Mouse (Mus musculus) layer of hippocampus, adult 11-12 months (tissue): ENCODE measurements around the gene Hoxd13.

Experiments used
- DNase-seq: peaks from one replicate; pipeline ENCODE4 v3.0.0; 2022; ENCODE audit warnings: low spot score

The Hoxd13 gene

DNA sequence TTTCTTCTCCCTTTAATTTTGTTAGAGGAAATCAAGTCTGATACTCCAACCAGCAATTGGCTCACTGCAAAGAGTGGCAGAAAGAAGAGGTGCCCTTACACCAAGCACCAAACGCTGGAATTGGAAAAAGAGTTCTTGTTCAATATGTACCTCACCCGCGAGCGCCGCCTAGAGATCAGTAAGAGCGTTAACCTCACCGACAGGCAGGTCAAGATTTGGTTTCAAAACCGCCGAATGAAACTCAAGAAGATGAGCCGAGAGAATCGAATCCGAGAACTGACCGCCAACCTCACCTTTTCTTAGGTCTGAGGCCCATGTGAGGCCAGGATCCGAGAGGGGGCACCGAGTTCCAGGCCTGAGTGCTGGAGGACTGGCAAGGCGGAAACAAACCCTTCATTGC is 26.0 kb downstream of the Hoxd13 start:
- DNase-seq, result no peak

DNA sequence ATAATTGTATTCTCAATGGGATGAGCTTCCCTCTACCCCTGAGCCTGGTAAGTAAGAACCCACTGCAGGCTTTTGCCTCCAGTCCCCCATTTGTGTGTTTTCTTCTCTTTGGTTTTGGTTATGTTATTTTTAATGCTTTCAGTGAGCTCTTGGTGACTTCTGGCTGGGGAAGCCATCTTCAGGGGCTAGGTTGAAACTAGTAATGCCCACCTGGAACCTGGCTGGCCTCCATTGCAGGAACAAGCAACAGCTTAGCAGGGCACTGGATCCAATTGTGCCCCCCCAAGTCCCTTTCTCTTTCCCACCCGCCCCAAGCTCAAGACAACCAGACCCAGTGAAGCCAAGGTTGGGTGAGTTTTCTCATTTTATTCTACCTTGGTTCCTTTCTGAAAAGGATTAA is 27.3 kb downstream of the Hoxd13 start:
- no peak for DNase-seq

DNA sequence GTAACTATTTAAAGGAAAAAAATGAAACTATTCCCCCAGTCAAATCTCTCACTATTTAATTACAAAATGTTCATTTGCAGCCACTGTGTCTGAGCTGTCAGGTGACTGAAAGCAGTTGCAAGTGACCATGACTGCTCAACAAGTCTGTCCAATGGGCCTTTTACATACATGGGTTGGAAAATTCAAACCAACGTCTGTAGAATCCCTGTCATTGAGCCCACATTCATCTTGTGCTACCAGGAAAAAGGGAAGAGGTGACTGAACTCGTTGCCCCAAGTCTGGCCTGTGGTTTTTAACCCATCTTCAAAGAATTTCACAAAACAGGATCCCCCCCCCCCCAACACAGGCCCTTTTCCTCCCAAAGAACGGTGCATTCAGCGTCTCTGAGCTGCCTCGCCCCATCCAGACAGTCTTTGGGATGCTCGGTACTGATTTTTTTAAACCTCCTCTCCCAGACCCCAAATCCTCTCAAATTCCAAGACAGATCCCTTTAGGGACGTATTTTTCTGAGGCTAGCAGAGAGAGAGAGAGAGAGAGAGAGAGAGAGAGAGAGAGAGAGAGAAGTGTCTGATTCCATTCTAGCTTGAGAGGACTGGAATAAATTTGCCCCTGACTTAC is 27.8 kb downstream of the Hoxd13 start:
- no peak for DNase-seq

DNA sequence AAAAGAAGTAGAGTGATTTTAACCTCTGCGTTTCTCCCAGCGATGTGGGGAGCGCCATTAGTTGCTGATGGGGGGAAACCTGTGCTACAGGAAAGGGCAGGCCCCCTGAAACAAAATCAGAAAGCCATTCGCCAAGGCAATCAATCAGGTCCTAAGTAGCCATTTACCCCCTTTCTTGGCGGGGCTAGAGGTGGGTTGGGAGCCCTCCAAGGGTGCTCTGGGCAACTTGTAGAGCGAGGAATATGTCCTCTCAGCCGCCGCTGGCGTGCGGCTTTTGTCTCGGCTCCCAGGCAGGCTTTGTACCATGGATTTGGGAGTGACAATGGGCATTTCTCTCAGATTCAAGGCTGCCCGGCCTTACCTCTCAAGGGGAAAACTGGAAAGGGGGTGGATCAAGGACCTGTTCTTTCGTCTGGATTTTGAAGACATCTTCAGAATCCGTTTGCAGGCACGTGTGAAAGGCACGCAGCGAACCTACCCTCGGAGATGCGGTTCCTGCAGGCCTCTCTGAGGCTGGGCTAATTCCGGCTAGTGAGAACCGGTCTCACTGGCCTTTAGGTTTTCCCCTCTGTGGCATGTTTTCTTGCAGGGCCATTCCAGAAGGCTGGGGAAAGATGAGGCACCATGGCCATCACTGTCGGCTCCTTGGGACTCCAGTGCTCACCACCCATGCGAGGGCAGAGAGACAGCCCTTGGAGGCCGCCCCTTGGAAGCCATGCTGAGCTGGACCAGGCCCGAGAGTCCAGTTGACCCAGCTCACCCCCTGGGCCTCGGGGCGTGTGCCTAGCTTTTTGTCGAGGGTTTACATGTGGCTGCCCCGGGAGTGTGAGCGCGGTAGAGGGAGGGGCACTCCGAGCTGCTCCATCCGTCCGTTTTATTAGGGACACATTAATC is 28.6 kb downstream of the Hoxd13 start:
- DNase-seq, result no peak

DNA sequence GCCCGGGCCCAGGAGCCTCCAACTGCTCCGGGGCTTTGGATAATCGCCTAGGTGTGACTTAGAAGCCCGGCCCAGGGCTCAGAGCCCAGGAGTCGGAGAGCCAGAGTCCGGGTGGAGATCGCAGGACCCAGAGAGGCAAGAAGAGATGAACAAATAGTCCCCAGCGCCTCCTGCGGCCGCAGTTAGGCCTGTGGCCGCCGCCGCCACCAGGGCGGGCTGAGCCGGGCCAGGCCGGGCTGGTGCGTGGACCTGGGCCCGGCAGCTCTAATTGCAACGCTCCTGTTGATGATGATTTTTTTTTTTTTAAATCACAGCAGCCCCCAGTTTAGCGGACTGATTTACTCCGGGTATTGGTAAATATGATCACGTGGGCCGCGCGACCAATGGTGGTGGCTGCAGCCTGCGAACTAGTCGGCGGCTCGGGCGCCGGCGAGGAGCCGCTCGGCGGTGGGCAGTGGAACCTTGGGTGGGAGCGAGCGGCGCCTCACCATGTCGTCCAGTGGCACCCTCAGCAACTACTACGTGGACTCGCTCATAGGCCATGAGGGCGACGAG is 29.5 kb downstream of the Hoxd13 start, which contains the start of gene Hoxd9:
Gene Hoxd9, plus strand, starts transcription at position 161 of the 555 bp plus-strand sequence.
- DNase-seq, result no peak

DNA sequence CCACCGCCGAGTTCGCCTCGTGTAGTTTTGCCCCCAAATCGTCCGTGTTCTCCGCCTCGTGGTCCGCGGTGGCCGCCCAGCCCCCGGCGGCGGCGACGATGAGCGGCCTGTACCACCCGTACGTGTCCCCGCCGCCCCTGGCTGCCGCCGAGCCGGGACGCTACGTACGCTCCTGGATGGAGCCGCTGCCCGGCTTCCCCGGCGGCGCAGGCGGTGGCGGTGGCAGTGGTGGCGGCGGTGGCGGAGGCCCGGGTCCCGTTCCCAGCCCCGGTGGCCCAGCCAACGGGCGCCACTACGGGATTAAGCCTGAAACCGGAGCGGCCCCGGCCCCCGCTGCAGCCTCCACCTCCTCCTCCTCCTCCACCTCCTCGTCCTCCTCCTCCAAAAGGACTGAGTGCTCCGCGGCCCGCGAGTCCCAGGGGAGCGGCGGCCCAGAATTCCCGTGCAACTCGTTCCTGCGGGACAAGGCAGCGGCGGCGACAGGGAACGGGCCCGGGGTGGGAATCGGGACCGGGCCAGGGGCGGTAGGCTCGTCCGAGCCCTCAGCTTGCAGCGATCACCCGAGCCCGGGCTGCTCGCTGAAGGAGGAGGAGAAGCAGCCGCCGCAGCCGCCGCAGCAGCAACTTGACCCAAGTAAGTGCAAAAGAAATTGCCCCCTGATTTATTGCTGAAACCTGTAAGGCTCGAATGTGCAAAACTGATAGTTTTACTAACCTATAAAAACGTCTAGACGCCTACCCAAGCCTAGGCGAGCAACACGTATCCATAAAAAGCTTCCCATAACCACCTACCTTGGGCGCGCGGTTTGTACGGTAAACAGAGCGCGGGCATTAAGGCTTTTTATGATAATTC is 30.3 kb downstream of the Hoxd13 start:
- no peak for DNase-seq

DNA sequence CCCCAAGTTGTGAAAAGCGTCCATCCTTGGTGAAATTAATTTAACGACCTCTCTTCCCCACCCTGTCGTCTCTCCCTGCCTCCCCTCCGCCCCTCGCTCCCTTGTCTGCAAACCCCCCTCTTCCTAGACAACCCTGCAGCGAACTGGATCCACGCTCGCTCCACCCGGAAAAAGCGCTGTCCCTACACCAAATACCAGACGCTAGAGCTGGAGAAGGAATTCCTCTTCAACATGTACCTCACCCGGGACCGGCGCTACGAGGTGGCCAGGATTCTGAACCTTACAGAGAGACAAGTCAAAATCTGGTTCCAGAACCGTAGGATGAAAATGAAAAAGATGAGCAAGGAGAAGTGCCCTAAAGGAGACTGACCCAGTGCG is 30.9 kb downstream of the Hoxd13 start:
- no peak for DNase-seq

DNA sequence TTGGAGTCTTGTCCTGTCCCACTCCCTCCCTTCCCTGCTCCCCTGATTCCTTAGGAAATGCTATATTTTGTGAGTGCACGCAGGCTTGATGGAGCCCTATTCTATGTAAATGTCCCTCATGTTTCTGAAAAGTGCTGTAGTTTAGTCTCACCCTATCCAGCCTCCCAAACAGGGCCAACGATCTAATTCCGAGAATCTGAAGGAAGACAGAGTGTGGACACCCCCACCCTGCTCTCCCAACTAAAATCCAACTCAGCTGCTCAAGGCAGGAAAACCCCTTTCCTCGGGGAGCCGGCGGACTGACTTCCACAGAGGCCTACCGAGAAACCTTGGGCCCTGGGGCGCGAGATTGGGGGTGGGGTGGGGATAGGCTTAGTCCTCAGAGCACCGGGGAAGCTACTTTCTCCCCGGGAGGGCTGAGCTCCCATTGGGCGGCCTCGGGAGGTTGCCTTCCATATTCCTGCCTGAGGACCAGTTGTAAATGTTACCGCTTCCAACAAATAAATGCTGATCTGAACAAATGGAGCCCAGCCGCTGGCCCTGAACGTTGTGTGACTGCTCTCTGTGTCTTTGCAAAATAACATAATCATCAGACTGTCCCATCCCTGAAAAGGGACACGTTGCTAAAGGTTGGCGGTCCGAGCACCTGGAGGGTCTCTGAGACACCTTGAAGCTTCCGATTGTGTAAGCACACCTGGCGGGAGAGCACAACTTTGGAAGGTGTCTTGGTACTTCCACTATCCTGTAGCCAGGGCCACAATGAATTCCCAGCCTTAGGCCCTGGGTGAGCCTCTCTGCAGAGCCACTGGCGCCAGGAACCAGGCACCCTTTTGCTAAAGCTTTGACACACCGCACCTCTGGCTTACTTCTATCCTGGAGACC is 31.8 kb downstream of the Hoxd13 start:
- DNase-seq, result no peak

DNA sequence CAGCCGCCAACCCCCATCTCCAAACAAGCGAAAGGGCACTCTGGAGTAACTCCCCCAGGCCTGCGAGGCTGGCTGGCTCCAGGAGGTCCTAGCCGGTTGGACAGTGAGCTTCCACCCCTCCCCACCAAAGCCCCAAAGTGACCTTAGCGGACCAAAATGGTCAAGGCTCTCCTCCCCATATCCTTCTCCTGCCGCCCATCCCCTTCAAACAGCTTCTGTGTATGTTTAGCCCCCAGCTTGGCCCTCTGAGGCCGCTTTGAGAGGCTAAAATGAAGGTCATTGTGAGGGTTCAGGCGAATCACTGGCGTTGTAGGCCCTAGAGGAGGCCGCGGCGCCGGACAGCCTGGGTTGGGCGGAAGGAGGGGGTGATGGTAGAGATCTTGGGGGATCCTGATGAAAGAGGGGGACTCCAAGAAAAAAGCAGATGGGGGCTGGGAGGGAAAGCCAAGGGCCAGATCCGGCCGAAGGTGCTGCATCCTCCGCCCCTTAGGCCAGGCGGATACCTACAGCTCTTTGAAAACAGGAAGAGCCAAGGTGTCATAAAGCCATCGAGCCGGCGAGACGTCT is 32.5 kb downstream of the Hoxd13 start:
- DNase-seq, result no peak

DNA sequence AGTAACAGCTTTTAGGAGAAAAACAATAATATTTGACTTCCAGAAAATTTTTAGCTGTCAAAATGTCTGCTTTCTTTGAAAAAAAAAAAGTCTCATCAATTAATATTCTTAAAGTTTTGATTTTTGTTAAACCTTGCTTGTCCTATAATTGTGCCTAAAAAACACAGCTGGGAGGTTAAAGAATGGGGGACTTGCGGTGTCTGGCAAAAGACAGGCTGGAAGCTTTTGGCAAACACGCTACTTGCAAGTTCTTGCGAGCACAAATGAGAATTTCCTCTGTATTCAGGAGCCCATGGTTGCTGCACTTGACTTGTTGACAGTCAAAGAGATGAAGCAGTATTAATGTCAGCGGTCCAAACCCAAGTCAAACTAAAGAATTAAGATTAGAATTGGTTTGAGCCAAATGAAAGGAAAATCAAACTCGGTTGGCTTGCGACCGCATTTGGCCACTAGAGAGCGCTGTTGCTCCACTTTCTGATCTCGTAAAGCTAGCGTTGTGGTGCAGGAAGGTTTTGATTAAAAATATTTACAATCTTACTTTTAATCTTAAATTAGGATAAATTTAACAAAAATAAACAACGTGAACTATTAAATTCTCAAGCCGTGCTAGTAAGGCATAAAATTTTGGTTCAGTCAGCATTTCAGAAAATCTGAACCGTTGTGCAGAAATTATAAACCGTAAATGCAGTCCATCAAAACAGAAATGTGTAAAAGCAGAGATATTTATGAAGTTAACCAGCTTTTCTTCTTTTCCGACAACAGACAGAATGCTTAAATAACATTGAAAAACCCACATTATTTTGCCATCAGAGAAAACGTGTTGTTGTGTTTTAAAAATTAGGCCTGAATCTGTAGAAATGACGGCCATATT is 34.1 kb downstream of the Hoxd13 start:
- DNase-seq, result peak; percentile 74

DNA sequence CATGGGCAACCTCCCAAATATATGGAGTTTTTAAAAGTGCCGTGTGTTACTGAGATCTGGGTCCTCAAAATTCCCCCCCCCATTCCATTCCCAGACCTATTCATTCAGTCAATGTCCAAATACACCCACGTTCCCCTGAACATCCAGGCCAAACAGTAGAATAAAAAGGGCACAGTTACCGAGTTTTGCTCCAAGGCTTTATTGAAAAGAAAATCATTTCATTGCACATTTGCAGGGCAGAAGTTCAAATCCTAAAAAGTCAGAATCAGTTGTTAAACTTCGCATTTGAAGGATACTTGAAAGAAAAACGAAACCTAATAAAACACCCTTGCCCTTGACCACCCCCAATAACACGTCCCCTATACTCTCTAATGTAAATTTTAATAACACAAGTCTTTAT is 34.7 kb downstream of the Hoxd13 start:
- no peak for DNase-seq

DNA sequence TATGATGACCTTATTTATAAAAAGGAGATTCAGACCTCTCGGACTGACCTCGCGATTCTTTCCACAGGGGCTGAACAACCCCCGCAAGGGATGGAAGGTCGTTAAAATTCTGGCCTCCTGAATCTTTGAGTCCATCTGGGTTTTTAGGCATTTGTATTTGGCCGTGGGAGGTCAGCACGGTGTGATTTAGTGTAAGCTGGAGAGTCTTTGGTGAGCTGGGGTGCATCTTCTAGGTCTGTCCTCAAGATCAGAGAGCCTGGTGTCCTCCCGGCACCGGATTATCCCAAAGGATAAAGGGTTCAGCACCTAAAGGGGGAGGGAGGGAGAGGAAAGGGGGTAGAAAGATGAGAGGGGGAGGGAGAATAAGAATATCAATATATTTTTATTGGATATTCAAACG is 35.2 kb downstream of the Hoxd13 start:
- no peak for DNase-seq

DNA sequence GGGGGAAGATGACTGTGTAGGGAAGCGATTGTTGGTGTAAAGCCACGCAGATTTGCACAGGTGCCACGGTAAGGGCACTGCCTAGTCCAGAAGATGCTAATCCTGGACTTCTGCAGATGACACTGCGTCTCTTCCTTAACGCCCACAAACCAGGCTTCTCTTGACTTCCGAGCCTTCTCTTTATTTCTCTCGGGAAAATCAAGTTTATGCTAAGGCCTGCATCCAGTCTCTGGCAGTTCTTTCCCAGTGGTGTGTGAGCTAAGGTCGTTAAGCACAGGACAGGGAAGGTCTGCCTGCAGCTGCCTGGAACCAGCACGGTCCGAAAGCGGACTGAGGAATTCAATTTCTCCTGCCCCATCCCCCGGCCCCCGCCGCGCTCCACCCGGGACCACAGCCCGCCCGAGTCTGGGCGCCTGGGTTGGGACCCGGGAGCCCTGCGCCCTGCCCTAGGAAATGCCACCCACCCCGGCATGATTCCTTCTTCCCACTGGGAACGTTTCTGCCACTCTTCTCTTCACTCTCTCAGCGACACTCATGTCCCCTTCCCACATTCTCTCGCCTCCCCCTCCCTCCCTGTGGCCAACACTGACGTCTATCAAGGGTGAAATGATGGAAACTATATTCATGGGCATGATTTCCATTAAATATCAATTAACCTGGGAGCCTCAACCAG is 35.7 kb downstream of the Hoxd13 start:
- no peak for DNase-seq

DNA sequence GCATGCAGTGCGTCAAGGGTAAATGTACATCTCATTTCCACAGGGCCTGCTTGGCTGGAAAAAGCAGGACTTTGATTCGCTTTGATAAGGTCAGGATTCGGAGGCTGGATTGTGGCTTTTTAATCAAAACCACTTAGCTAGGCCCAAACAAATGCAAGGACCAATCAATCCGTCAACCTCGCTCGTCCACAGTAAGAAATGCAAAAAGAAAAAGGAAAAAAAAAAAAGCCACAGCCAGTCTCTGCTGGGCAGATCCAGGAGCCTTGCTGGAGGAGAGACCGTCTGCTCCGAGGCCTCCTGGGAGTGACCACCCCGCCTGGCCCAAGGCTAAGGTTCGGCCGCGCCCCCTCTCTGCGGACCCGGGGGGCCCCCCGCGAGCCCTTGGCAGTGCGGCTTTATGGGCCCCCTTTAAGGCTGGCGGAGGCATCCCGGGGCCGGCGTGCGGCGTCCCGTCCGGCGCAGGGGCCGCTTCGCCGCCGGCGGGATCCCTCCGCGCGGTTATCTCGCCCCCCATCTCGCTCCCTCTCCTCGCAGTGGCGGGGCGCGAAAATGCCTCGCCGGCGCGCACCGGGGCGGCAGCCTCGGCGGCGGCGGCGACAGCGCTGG is 36.4 kb downstream of the Hoxd13 start, which contains the start of gene Hoxd8:
Gene Hoxd8, plus strand, starts transcription at position 223 of the 606 bp plus-strand sequence.
- no peak for DNase-seq

DNA sequence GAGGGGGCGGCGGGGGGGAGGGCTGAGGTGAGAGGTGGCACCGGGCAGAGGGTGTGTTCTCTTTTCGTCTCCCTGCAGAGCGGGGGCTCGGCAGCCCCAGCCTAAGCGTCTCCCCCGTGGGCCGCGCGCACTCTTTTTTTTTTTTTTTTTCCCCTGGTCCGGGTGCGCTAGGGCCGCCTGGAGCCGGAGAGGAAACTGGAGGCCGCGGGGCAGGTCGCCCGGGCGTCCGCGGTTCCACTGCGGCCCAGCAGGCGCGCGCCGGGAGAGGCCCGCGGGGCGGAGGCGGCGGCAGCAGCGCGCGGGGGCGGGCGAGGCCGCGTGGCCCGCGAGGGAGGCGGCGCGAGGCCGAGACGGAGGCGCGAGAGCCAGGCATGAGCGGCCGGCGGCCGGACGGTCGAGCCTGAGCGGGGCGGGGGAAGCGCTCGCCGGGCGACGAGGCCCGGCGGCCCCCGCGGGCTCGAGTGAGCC is 36.9 kb downstream of the Hoxd13 start:
- DNase-seq, result no peak

DNA sequence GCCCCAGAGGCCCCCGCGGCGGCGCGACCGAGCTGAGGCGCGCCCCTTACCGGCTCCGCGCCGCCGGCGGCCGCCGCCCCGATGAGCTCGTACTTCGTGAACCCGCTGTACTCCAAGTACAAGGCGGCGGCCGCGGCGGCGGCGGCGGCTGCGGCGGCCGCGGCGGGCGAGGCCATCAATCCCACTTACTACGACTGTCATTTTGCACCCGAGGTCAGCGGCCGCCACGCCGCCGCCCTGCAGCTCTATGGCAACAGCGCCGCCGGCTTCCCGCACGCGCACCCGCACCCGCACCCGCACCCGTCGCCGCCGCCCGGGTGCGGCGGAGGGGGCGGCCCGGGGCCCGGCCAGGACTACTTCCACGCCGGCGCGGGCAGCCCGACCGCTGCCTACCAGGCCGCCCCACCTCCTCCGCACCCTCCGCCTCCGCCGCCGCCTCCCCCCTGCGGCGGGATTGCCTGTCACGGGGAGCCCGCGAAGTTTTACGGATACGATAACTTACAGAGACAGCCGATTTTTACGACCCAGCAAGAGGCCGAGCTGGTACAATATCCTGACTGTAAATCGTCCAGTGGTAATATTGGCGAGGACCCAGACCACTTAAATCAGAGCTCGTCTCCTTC is 37.5 kb downstream of the Hoxd13 start:
- DNase-seq, result no peak

DNA sequence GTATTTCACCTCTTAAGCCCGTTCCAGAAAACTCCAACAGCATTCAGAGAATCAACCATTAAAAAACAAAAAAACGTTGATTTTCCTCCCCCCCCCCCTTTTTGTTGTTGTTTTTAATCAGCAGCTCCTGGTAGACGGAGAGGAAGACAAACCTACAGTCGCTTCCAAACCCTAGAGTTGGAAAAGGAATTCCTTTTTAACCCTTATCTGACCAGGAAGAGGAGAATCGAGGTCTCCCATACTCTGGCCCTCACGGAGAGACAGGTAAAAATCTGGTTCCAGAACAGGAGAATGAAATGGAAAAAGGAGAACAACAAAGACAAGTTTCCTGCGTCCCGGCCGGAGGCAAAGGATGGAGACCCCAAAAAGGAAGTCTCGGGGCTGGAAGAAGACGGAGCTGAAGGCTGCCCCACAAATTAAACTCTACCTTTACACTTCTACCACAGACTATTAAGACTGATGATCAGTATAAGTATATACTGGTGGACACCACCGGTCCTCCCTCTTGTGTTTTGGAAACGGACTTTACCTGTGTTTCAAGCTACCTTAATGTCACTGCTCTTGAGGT is 38.4 kb downstream of the Hoxd13 start:
- DNase-seq, result no peak

DNA sequence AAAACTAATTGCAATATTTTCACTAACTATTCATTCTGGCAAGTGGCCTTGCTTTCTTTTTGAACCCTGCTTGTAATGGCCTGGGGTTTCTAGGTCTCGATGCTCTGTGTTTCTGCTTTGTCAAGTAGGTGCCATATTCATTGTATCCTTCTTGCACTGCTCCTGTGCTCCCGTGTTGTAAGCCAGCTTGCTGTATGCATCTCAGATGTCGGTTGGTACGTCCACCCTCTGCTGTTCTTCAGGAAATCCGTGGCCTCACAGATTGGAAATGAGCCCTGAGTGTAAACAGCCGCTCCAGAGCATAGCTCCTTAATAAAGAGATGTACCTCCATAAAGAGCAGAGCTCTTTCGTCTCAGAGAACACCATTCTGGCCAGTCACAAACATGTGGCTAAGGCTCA is 39.5 kb downstream of the Hoxd13 start:
- DNase-seq, result no peak
